Mouse (Mus musculus): ENCODE measurements around the gene Cd59a.

GRCm38 (mm10) chr2:104069704-104070185 lies 25.9 kb upstream of the Cd59a start, which contains the start of gene Cd59b:
- TF ChIP-seq CTCF (IDR thresholded peaks at IDR 0.05; ENCODE audit: low read depth) (no peak), EP300 (optimal IDR thresholded peaks at IDR 0.05) (no peak)

All from stomach, postnatal 0 days (tissue).